Mouse (Mus musculus): ENCODE measurements around the gene Snrpc. TPM values are rescaled to one million over a fixed set of nuclear protein-coding genes. Genes with fewer than 3 reads are reported as not detected.
"Not testable (repeated sequence)": the region's sequence is repeated elsewhere in the genome, so short reads cannot be mapped to it uniquely, and the experiment has no call there.

Gene Snrpc
- total RNA-seq (2021), result 86.4 and 87.9 TPM in 2 replicates
- long read RNA-seq, transcript Snrpc-201 (6 exons, 758 nt), result major isoform, 30 of 34 reads
- long read RNA-seq, partial matches to known transcripts, result 4 of 34 reads
- long read RNA-seq, other reads (novel, unspliced or antisense), result 0 of 34 reads

DNA sequence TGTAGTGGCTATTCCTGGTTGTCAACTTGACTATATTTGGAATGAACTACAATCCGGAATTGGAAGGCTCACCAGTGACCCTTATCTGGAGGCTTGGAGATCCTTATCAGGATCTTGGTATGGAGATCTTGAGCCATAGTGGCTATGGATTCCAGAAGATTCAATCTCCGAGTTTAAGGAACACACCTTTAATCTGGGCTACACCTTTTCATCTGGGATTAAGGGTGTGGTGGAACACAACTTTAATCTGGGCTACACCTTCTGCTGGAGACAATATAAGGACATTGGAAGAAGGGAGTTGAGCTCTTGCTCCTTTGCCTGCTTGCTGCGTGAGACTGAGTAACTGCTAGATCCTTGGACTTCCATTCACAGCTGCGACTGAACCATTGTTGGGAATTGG is at the start of gene Snrpc:
Snrpc (plus strand) TSS at position 301 of the 400 bp plus-strand sequence.
- DNase-seq, result not testable (repeated sequence)

DNA sequence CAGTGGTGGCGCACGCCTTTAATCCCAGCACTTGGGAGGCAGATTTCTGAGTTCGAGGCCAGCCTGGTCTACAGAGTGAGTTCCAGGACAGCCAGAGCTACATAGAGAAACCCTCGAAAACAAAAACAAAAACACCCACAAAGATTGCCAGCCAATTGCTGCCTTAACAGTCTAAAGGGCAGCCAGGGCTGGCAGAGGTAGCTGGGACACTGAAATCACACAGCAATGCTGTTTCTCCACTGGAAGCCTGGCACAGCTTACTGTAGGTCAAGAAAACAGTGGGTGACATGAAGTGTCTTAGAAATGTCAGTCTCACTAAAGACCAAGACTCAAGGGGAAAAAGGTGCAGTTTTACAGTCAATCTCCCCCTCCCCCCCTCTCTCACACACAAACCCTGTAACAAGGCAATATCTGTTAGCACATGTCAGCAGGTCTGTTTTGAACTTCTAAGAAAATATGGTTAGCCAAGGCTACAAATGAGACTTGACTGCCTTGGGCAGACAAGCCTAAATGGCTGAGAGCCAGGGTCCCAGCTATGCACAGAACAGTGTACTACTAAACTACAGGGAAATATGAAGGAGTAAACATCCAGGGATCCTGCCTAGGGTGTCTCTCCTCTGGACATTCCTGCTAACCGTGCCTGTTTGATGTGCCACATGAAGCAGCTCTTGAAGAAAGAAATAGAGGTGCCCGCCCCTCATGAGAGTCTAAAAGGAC is 49.3 kb upstream of the Snrpc start:
- no peak for DNase-seq

DNA sequence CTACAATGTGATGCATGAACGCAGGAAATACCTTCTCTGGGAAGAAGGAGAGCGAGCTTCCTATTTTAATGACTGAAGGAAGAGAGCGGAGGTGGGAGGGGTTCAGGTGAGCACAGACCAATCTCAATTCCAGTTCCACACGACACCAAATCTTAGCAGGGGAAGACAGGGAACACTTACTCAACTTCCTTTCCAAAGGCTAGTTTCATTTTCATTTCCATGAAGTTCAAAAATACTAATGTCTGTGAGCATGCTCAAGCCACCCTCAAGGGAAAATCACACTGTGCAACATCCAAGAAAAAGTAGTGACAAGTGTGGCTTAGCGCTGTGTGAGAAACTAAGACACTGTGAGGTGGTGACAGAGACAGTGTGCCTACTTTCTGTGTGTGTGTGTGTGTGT is 47.9 kb upstream of the Snrpc start:
- DNase-seq, result no peak

DNA sequence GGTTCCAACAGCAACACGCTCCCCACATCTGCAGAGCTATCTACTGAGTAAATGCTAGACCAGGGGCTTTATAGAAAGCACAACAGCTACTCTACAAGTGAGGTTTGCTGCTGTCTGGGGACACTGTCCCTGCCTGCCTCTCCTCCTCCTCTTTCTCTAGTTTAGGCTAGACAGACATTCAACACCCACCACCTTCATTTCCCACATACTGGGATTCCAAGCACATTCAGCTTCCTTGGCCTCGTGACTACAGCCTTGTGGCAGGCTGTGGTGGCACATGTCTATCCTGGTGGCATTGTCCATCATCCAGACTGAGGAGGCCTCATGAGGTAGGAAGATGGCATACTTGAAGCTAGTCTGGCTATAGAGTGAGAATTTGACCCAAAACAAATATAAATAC is 47.0 kb upstream of the Snrpc start:
- no peak for DNase-seq

DNA sequence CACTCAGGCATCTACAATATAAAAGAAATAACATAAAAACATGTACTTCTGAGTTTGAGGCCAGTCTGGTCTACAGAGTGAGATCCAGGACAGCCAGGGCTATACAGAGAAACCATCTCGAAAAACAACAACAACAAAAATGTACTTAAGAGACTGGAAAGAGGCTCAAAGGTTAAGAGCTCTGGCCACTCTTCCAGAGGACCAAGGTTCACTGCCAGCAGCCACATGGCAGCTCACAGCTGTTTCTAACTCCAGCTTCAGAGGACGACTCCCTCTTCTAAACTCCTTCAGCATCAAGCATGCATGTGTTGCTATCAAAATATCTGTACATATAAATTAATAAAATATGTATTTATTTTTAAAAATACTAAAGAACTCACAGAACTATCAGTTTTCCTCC is 46.4 kb upstream of the Snrpc start:
- no peak for DNase-seq

DNA sequence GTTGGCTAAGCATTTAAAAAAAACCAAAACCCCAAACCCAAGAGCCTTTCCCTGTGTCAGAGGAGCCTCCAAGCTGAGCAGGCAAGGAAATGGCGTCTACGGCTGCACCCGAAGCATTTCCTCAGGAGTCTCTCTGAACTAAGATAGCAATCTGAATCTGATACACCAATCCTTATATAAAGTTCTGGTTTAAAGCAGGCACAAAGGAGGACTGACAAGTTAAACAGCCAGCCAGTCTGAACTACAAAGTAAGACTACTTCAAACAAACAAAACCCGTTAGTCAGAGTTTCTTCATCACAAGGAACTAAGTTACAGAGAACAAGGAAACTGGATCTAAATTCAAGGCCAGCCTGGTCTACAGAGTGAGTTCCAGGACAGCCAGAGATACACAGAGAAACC is 45.4 kb upstream of the Snrpc start:
- DNase-seq, result no peak

DNA sequence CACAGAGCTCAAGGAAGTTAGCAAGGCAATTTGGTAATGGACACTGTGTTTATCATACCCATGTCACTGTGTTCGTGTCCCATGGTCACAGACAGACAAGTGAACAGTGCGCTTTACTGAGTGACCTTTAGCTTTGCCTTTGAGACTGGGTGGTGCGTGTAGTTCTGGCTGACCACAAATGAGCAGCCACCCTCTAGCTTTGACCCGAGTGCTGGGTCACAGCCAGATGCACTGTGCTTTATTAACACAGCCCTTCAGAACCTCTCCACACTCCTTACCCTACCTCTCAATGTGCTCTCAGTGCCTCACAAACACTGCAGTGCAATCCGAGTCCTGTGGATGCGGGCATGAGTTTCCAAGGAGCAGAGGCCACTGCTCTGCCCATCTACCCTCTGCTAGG is 44.8 kb upstream of the Snrpc start:
- peak; percentile 48 for DNase-seq

DNA sequence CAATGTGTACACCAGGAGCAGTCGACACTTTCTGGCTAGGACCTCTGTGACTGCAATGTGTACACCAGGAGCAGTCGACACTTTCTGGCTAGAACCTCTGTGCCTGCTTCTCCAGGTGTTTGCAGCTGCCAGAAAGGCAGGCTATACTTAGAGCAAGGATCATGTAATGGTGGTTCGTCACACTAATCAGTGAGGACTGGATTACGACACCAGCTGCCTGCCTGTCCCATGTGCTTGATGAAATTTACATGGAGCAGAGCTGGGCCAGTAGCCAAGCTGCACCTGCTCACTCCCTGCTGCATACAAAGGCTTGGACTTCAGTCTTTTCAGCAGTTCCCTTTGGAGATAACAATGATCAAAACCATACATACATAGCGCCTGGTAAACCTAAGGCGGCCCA is 41.2 kb upstream of the Snrpc start:
- peak; percentile 39 for DNase-seq

DNA sequence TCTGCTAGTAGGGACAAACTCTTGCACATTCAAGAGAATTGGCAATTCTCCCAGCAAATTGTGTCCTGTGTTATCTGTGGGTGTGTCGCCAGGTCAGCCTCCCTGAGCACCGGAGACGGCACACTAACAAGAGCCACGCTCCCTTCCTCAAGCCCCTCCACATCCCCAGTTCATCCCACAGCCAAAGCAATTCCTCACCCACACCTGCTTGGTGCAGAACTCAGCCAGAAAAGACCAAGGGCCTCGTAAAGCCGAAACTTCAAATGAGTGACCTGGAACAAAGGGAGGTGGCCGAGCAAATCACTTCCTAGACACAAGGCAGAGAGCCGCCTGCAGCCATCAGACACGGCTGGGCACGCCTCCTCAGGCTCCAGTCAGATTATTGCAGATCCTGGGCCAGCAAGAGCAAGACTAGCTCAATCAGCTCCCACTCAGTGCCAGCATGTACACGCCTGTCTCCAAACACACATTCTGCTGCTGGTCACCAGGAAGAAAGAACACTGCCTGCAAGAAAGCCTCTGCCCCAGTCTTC is 40.5 kb upstream of the Snrpc start:
- peak; percentile 38 for DNase-seq

DNA sequence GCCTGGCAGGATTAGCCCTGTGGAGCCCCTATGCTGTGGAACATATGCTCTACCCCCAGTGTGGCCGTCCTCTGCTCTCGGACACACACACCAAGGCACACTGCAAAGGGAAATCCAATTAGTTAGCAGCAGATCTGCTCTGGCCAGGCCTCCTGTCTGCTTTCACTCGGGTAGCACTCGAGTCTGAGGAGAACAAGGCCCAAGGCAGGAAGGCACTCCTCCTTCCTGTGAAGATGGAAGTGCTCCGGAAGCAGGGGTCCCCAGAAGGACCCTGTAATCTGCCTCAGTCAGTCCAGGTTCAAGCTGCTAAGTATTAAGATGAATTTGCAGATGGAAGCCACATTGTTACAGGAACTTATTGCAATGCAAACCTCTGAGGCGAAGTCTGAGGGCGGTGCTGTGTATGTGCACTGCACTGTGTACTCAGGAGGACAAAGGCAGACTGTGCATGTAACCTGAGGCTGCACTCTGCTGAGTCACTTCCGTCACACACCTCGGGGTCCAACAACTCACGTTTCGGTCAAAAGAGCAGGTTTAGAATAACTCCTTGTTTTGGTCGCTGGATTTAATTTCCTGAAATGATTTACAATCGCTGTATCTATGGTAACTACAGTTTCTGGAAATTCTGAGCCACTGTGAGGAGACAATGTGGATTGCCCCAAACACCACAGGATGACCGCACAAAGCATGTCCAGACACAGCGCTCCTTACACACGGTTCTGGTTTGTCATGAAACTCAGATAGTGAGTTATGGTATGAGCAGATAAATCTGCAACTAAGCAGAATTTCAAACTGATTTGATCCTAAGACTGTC is 38.0 kb upstream of the Snrpc start:
- no peak for DNase-seq

DNA sequence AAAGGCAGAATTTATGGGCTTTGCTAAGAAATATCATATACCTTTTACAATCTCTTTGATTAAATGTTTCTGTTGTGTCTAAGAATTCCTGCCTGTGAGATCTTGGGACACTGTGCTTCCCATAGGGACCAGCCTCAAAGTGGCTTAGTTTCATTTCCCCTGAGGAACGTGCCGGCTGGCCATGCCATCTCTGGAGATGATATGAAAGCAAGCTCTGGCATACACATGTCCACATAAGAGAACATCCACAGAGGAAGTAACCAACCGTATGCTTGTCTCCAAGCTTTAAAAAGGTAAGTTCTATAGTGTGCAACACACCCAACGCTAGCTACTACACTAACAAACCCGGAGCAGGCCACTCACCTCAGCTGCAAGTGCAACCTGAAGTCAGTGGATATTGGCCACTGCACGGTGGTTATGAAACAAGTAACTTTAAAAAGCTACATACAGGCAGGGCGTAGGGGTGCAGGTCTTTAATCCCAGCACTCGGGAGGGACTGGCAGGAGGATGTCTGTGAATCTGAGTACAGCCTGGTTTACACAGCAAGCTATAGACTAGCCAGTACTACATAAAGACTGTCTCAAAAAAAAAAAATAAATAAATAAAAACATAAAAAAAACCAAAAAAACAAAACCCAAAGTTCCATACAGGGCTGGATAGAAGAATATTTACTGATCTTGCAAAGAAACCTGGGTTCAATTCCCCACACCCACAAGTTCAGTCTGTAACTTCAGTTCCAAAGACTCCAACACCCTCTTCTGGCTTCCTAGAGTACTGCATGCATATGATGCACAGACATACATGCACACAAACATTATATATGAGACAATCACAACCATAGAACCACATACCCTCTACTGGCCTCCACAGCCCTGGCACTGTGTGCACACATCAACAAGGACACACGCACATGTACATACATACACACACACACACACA is 37.0 kb upstream of the Snrpc start:
- no peak for DNase-seq

DNA sequence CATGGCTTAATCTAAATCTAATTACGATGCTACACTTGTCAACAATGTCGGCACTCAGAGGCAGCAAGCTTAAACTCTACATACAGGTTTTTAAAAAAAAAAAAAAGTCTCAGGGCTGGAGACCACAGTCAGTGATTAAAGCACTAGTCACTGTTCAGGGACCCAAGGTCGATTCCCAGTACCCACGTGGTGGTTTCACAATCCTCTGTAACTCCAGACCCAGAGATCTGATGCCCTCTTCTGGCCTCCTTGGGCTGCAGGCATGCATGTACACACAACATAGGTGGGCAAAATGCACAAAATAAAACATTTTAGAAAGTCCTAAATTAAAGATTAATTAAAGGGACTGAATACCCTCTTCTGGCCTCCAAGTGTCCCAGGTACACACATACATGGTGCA is 34.2 kb upstream of the Snrpc start:
- DNase-seq, result peak; percentile 32

DNA sequence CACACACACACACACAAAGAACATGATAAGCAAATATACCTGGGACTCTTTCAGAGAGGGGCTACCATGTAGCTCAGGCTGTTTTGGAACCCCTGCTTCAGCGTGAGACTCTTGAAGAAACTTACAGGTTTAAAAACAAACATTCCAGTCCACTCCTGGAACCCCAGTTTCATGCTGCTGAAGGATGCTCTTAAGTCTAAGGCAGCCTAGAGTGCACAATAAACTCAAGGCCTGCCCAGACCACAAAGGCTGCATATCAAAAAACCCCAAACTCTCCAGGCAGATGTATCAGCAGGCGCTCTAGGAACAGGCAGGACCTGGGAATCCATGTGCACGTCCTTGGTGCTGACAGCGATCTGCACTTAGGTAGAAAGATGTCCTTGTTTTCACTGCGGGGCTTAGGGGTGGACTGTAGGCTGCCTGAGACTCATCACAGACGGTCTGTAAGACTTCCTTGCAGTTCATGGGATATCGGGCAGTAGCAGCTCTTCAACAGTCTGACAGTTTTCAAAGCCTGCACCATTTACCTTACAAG is 33.7 kb upstream of the Snrpc start:
- no peak for DNase-seq

DNA sequence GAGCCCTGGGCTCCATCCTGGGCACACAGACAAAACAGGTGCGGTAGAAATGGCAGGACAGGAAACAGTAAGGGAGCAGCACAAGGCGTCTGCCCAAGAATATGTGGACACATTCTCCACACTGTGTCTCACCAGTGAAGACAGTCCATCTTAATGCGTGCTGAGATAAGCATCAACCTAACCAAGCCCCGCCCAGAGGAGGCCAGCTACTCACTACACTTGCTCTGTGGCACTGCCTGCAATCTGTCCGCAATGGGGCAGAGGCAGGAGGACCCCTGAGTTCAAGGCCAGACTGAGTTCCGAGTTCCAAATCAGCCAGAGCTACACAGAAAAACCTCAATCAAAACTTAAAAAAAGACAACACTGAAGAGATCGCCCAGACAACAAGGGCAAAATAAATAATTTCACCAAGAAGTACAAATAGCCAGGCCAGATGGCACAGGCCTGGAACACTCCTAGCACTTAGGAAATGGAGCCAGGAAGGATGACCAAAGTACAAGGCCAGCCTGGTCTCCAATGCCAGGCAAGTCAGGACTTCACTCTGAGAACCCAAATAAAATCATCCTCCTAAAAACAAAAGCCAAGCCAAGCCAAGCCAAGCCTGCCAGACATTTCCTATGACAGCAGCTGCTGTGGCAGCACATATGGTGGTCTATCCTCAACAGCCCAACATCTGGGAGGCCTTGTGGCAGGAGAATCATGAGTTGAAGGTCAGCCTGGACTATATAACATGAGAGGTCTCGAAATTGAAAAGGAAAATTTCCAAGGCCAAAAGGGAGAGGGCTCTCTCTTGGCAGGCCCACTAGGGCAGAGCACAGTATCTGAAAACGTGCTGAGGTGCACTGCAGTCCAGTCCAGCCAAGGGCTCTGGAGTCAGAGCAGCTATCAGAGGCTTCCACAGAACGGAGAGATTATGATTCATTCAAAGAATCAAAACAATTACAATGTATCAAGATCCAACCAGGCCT is 32.9 kb upstream of the Snrpc start:
- peak; percentile 26 for DNase-seq

DNA sequence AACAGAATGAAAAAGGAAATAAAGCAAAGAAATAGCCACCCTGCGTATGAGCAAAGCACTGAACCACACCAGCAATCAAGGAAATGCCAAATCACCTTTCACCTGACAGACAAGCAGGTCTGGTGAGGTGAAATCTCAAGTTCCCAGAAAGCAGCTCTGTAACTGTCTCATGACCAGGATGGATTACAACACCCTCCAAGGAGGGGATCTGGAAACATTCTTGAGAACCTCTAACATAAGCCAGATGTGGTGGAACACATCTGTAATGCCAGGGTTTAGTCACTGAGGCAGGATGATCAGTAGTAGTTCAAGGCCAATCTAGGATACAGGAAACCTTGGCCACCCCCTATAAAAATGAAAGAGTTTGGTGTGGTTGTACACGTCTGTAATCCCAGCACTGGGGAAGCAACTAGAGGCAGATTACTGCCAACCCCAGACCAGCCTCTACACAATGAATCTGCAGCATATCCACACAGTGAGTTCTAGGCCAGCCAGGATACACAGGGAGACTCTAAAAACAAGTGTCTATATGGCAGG is 30.3 kb upstream of the Snrpc start:
- no peak for DNase-seq

DNA sequence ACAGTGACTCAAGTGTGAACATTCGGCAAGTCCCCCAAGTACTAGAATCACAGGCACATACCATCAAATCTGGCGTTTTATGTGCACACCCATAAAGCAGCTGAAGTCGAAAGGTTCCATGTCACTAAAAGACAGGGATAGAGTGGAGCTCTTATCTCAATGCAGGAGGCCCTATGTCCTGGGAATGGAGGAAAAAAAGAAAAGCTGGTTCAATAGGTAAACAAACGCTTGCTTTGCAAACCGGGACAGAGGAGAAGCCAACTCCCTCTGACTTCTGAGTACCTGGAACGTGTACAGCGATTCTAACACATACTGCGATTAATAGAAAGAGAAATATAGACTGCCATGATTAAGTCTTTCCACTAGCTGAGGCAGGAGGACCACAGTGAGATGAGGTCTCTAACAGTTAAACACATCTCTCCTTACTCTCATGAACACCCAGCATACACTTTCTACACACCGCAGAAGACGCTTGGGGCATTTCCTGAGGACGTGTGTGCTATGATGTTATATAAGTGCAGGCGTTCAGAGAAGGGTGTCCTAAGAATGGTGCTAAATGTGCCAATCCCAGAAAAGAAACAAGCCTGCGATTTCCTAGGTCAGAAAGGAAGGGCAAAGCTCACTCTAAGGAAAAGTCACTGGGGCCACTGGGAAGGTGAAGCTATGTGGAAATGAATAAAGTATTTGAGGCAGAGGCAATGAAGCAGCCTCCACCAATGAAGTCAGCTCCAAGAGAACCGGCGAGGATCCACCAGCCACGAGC is 27.2 kb upstream of the Snrpc start:
- DNase-seq, result no peak

DNA sequence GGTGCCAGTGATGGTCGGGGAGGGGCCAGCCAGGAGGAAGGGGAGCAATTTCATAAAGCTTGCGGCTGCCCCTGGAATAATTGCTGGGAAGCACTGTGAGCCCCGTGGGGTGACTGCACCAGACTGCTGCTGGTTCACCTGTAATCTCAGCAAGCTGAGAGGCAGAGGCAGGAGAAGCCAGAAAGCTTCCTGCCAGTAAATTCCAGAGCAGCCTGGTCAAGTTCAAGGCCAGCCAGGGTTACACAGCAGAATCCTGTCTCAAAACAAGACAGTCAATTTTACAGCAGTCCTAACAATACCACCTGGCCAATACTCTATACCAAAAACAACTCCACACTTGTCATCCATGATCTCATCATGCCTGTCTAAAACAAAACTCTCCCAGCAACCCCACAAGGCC is 26.0 kb upstream of the Snrpc start:
- no peak for DNase-seq

DNA sequence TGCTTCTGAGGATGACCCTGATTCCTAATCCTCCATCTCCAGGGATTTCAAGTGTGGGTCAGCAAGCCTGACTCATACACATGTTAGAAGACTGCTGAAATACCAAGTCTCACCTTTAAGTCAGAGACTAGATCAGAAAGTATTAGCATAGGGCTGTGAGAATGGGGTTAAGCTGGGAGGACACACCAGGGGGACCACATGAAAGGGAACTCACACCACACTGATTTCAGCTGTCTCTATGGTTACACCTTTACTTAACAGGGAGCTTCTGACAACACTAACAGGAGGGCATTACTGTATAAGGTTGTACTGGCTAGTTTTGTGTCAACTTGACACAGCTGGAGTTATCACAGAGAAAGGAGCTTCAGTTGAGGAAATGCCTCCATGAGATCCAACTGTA is 23.3 kb upstream of the Snrpc start:
- DNase-seq, result no peak

DNA sequence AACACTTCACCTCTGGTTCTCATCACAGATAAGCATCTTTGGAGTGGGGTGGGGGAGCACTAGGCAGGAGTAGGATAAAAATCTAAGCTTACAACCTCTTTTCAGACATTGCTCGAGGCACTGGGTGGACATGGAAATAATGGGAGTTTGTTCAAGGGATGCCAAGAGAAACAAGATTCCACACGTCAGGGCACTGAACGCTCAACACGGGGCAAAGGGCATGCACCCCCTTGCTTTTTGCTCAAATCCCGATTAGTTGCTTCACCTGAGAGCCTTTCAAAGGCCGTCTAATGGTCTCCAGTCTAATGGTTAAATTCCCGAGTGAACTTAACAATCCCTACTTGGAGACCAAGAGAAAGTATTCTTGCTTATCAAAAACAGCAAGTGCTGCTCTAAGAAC is 18.9 kb upstream of the Snrpc start:
- DNase-seq, result no peak

Measured in adrenal gland, postnatal 25 days (tissue).